Mouse (Mus musculus): ENCODE measurements around the gene Mettl5. TPM values are rescaled to one million over a fixed set of nuclear protein-coding genes. Genes with fewer than 3 reads are reported as not detected.

Gene Mettl5
- polyA plus RNA-seq, 1 experiment: 4.0 TPM

DNA sequence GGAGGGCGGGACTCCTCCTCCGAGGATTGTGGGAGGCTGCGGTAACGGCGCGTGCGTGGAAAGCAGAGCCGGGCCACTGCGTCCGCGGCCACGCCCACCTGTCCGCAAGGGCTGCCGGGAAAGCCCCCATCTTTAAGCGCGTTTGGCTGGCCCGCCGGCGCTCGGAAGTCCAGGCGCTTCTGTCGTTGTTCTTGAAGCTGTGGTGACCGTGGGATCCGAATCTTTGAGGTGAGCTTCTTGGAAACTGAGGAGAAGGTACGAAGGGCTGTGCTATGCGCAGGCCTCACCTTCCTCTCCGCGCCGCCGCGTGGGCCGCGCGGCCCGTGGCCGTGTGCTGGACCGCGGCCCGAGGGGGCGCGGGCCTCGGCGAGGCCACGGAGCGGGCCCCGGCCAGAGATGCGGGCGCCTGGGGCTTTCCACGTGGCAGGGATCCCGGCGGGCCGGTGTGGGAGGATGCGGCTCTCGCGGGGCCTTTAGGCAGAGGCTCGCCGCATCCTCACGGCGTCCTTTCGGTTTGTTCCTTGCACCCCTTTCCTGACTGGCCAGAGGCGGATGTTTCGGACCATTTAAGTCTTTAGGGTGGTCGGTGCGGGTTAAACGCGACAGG lies 23.8 kb downstream of the Mettl5 start, which contains the start of gene Ssb:
TSS of gene Ssb (plus strand) at position 78 of the 607 bp plus-strand sequence.
- peaks cover 5% of the 10 kb centered on the region; the same call in 1 of the 2 replicates for H3K4me1 ChIP-seq (replicated peaks; ENCODE audit: control insufficient read depth, insufficient read depth, low read length)
- peak; percentile 94 for DNase-seq

DNA sequence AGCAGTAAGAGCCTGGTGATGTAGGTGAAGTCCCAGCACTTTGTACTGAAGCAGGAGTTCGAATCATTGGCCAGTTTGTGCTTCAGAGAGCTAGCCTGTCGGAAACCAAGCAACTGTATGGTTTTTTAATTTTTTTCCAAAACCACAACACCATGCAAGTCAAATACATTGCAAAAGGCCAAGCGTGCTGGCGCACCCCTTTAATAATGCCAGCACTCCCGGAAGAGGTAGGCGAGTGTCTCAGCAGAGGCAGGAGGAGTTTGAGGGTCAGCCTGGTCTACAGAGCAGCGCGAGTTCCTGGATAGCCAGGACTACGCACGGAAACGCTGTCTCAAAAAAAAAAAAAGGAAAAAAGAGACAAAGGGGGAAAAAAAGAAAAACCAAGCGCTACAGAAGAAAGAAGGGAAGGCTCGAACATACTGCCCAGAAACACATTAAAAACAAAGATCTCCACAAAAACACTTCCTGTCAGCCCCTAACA lies 24.4 kb downstream of the Mettl5 start:
- peak overlapping the region; percentile 88 for H3K4me3 ChIP-seq (ENCODE audit: control insufficient read depth, insufficient read depth, low read length)
- peak; percentile 46 for DNase-seq
- peaks cover 5% of the 10 kb centered on the region; the same call in 1 of the 2 replicates for H3K4me1 ChIP-seq (replicated peaks; ENCODE audit: control insufficient read depth, insufficient read depth, low read length)
- H3K36me3 ChIP-seq (ENCODE audit: control insufficient read depth, insufficient read depth, low read length): peaks cover 6% of the 10 kb centered on the region; the same call in 1 of the 2 replicates
- no peak for TF ChIP-seq CTCF (IDR thresholded peaks at IDR 0.05; ENCODE audit: borderline replicate concordance, control insufficient read depth, extremely low read depth, insufficient read depth, low read length, poor library complexity)
- no peak for TF ChIP-seq POLR2A (IDR thresholded peaks at IDR 0.05; ENCODE audit: control insufficient read depth, extremely low read depth, insufficient read depth, low read length, poor library complexity)
- peak overlapping the region; percentile 84 for H3K27ac ChIP-seq (ENCODE audit: control insufficient read depth, insufficient read depth, low read length)
- H3K27me3 ChIP-seq (ENCODE audit: control insufficient read depth, insufficient read depth, low read length): no peaks in the 10 kb centered on the region
- WGBS: 2% methylated on average over 13 of the region's 13 CpGs

More for the DNA sequence above, 23.8 kb downstream of the Mettl5 start, which contains the start of gene Ssb:
- Histone ChIP-seq H3K36me3 (ENCODE audit: control insufficient read depth, insufficient read depth, low read length) (peaks cover 11% of the 10 kb centered on the region), H3K4me3 (ENCODE audit: control insufficient read depth, insufficient read depth, low read length) (peak within 1 kb of the TSS; percentile 88), H3K27me3 (ENCODE audit: control insufficient read depth, insufficient read depth, low read length) (no peaks in the 10 kb centered on the region), H3K27ac (ENCODE audit: control insufficient read depth, insufficient read depth, low read length) (peak within 1 kb of the TSS; percentile 84)
- WGBS: under 1% methylated on average over 66 of the region's 66 CpGs
- TF ChIP-seq POLR2A (IDR thresholded peaks at IDR 0.05; ENCODE audit: control insufficient read depth, extremely low read depth, insufficient read depth, low read length, poor library complexity): peak; percentile 80
- no peak for TF ChIP-seq CTCF (IDR thresholded peaks at IDR 0.05; ENCODE audit: borderline replicate concordance, control insufficient read depth, extremely low read depth, insufficient read depth, low read length, poor library complexity)

DNA sequence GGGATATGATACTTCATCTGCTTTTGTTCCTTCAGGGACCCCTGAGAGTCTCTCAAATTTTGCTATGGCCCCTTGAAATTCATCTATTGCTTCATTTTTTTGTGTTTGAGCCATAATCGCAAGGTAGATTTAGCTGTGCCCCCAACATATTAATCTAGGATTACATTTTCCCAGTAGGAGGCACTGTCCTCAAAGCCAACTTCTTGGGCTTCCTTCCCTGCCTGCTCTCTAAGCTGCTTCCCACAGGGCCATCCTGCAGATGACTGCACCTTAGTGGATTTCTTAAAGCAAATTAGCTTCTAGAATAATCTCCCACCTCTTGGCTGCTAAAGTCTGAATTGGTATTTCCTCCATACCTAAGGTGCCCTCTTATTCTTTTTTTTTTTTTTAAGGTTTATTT lies 27.5 kb downstream of the Mettl5 start:
- Histone ChIP-seq H3K27ac (ENCODE audit: control insufficient read depth, insufficient read depth, low read length) (no peak overlapping the region), H3K27me3 (ENCODE audit: control insufficient read depth, insufficient read depth, low read length) (no peaks in the 10 kb centered on the region), H3K4me1 (replicated peaks; ENCODE audit: control insufficient read depth, insufficient read depth, low read length) (peaks cover 5% of the 10 kb centered on the region; the same call in 1 of the 2 replicates), H3K36me3 (ENCODE audit: control insufficient read depth, insufficient read depth, low read length) (no peaks in the 10 kb centered on the region), H3K4me3 (ENCODE audit: control insufficient read depth, insufficient read depth, low read length) (no peak overlapping the region)
- TF ChIP-seq POLR2A (IDR thresholded peaks at IDR 0.05; ENCODE audit: control insufficient read depth, extremely low read depth, insufficient read depth, low read length, poor library complexity): no peak
- TF ChIP-seq CTCF (IDR thresholded peaks at IDR 0.05; ENCODE audit: borderline replicate concordance, control insufficient read depth, extremely low read depth, insufficient read depth, low read length, poor library complexity): no peak
- 83% methylated on average over 1 of the region's 1 CpGs for WGBS
- DNase-seq: no peak

DNA sequence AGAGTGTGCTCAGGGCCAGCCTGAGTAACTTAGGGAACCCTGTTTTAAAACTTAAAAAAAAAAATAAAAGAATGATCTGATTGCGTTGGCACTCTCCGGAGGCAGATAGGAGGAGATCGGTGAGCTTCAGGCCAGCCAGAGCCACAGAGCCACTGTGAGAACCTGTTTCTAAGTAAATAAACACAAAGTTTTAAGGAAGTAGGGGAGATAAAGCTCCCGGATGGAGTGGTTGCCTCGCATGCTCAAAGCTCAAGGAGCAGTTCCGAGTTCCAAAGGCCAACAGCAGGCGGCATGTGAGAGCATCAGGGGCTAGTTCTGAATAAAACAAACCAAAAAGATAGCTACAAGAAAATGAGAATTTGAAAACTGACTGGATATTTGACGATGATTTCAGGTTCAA lies 29.0 kb downstream of the Mettl5 start:
- no peak for TF ChIP-seq CTCF (IDR thresholded peaks at IDR 0.05; ENCODE audit: borderline replicate concordance, control insufficient read depth, extremely low read depth, insufficient read depth, low read length, poor library complexity)
- TF ChIP-seq POLR2A (IDR thresholded peaks at IDR 0.05; ENCODE audit: control insufficient read depth, extremely low read depth, insufficient read depth, low read length, poor library complexity): no peak
- Histone ChIP-seq H3K36me3 (ENCODE audit: control insufficient read depth, insufficient read depth, low read length) (no peaks in the 10 kb centered on the region), H3K27ac (ENCODE audit: control insufficient read depth, insufficient read depth, low read length) (no peak overlapping the region), H3K4me3 (ENCODE audit: control insufficient read depth, insufficient read depth, low read length) (no peak overlapping the region), H3K27me3 (ENCODE audit: control insufficient read depth, insufficient read depth, low read length) (no peaks in the 10 kb centered on the region), H3K4me1 (replicated peaks; ENCODE audit: control insufficient read depth, insufficient read depth, low read length) (peaks cover 5% of the 10 kb centered on the region; the same call in 1 of the 2 replicates)
- WGBS: 39% methylated on average over 8 of the region's 8 CpGs
- peak; percentile 16 for DNase-seq

DNA sequence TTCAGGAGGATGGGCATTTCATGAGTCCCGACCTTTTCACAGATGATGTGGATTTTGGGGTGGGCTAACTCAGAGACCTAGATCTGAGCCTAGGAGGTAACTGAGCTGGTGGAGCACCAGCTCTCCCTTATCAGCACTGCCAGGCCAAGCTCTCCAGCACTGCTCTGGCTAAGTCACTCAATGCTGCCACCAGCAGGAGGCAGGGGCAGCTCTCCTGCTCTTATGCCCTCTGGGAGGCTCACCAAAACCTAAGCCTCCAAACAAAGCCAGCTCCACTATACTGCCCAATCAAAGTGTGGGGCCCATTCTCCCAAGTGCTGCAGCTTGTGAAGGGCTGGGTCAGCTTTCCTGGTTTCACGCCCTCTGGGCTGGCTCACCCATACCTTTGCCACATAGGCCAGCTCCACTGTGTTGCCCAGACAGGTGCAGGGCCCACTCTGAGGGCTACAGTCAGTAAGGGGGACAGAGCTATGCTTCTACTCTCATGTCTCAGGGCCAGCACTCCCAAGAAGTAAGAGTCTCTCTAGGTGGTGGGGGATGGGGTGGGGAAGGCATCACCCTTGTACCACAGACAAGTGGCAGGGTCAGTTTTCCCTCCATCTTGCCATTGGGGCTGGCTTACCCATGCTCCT lies 33.9 kb downstream of the Mettl5 start:
- Histone ChIP-seq H3K27ac (ENCODE audit: control insufficient read depth, insufficient read depth, low read length) (no peak overlapping the region), H3K27me3 (ENCODE audit: control insufficient read depth, insufficient read depth, low read length) (no peaks in the 10 kb centered on the region), H3K36me3 (ENCODE audit: control insufficient read depth, insufficient read depth, low read length) (no peaks in the 10 kb centered on the region), H3K4me3 (ENCODE audit: control insufficient read depth, insufficient read depth, low read length) (no peak overlapping the region), H3K4me1 (replicated peaks; ENCODE audit: control insufficient read depth, insufficient read depth, low read length) (no peaks in the 10 kb centered on the region)
- TF ChIP-seq POLR2A (IDR thresholded peaks at IDR 0.05; ENCODE audit: control insufficient read depth, extremely low read depth, insufficient read depth, low read length, poor library complexity) (no peak), CTCF (IDR thresholded peaks at IDR 0.05; ENCODE audit: borderline replicate concordance, control insufficient read depth, extremely low read depth, insufficient read depth, low read length, poor library complexity) (no peak)
- no peak for DNase-seq
- WGBS: 84% methylated on average over 2 of the region's 2 CpGs

DNA sequence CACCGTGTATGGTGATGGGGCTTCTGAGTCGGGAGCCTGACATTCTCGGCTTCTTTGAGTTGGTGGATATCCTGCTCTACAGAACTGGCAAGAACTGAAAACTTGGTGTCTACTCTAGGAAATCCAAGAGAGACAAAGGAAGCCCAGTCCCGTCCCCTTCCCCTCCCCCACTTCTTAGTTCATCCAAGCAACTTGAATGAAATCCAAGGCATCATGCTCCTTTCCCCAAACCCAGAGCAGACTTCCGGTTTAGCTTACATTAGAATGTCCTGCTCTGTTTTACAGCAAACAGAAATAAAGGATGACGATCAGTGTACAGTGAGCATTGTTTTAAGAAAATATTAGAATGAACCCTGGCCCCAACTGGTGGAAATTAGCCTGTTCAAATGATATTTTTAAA lies 36.2 kb downstream of the Mettl5 start:
- Histone ChIP-seq H3K4me1 (replicated peaks; ENCODE audit: control insufficient read depth, insufficient read depth, low read length) (no peaks in the 10 kb centered on the region), H3K4me3 (ENCODE audit: control insufficient read depth, insufficient read depth, low read length) (no peak overlapping the region), H3K27ac (ENCODE audit: control insufficient read depth, insufficient read depth, low read length) (no peak overlapping the region), H3K36me3 (ENCODE audit: control insufficient read depth, insufficient read depth, low read length) (no peaks in the 10 kb centered on the region), H3K27me3 (ENCODE audit: control insufficient read depth, insufficient read depth, low read length) (no peaks in the 10 kb centered on the region)
- TF ChIP-seq POLR2A (IDR thresholded peaks at IDR 0.05; ENCODE audit: control insufficient read depth, extremely low read depth, insufficient read depth, low read length, poor library complexity) (no peak), CTCF (IDR thresholded peaks at IDR 0.05; ENCODE audit: borderline replicate concordance, control insufficient read depth, extremely low read depth, insufficient read depth, low read length, poor library complexity) (no peak)
- no peak for DNase-seq
- 85% methylated on average over 6 of the region's 6 CpGs for WGBS
